Mouse (Mus musculus) intestine, embryonic 14.5 days (tissue): ENCODE results near the gene Cd274. TPM values are rescaled to one million over a fixed set of nuclear protein-coding genes. Genes with fewer than 3 reads are reported as not detected.
A peak's percentile ranks its signal among the peaks of the same experiment; 100 is the strongest.
"Not testable (repeated sequence)": the region's sequence is repeated elsewhere in the genome, so short reads cannot be mapped to it uniquely, and the experiment has no call there.

ENCODE experiments used
- ATAC-seq: fragments of 200-750 bp; cut with Nextera tagmentation; replicated peaks from 2 replicates; pipeline ENCODE4 v1.8.0; 2017; ENCODE audit warnings: low read depth, moderate number of reproducible peaks, moderate TSS enrichment, moderate library complexity; ENCODE audit not compliant: low FRiP score, low TSS enrichment
- DNase-seq: peaks from one replicate; pipeline ENCODE4 v3.0.0-alpha.2; 2018; ENCODE audit warnings: low spot score
- H3K27ac ChIP-seq: fragments of 300-500 bp; sonication (generic); 2 replicates; pipeline ENCODE4 v1.5.1; 2014; ENCODE audit warnings: low read depth, mild to moderate bottlenecking, control low read depth
- H3K27me3 ChIP-seq: fragments of 300-500 bp; sonication (generic); replicated peaks from 2 replicates; pipeline ENCODE4 v1.6.1; 2014; ENCODE audit warnings: low read length, control low read depth; ENCODE audit not compliant: control insufficient read depth, insufficient read depth
- H3K36me3 ChIP-seq: fragments of 300-500 bp; sonication (generic); 2 replicates; pipeline ENCODE4 v1.6.1; 2014; ENCODE audit warnings: low read length, control low read depth; ENCODE audit not compliant: control insufficient read depth, insufficient read depth
- H3K4me1 ChIP-seq: fragments of 300-500 bp; sonication (generic); replicated peaks from 2 replicates; pipeline ENCODE4 v1.6.1; 2014; ENCODE audit warnings: low read length, control low read depth, mixed read lengths; ENCODE audit not compliant: control insufficient read depth, insufficient read depth
- H3K4me2 ChIP-seq: fragments of 300-500 bp; sonication (generic); 2 replicates; pipeline ENCODE4 v1.6.1; 2014; ENCODE audit warnings: low read length
- H3K4me3 ChIP-seq: fragments of 300-500 bp; sonication (generic); 2 replicates; pipeline ENCODE4 v1.5.1; 2014; ENCODE audit warnings: low read depth, low read length, control low read depth, mixed read lengths
- H3K9ac ChIP-seq: fragments of 300-500 bp; sonication (generic); 2 replicates; pipeline ENCODE4 v1.6.1; 2014; ENCODE audit warnings: mild to moderate bottlenecking, low read length
- H3K9me3 ChIP-seq: fragments of 300-500 bp; sonication (generic); 2 replicates; pipeline ENCODE4 v1.6.1; 2016; ENCODE audit warnings: low read length, control low read depth; ENCODE audit not compliant: control insufficient read depth
- WGBS: fragments of 180-500 bp; shearing (Covaris S2); extraction: QIAGEN DNeasy Blood & Tissue Kit; methylation state at CpG from one replicate; pipeline ENCODE4 v1.1.7; 2014; 5-methylcytosine and 5-hydroxymethylcytosine counted together
- polyA plus RNA-seq: library from polyadenylated mRNA; unstranded; fragments of >200 nt; fragmentation: Nextera tagmentation; extraction: Ambion mirVana; gene quantifications from 2 replicates; pipeline ENCODE4 v1.2.1, GENCODE M21; 2014

The Cd274 gene
- polyA plus RNA-seq, 1 experiment from 2014 or later = 0.47 TPM

- no peaks in the 10 kb centered on the region for H3K9me3 ChIP-seq
- no peaks in the 10 kb centered on the region for H3K27me3 ChIP-seq
- 43% methylated on average over 6 of the region's 6 CpGs for WGBS
- H3K4me2 ChIP-seq = no peak overlapping the region
- peak overlapping the region; percentile 70 for H3K27ac ChIP-seq
- no peaks in the 10 kb centered on the region for H3K36me3 ChIP-seq
- DNase-seq = no peak
- H3K9ac ChIP-seq = no peak overlapping the region
- H3K4me1 ChIP-seq = peaks cover 7% of the 10 kb centered on the region; the same call in 1 of the 2 replicates
- ATAC-seq = peak; percentile 47; the same call in 1 of the 2 replicates
- no peak overlapping the region for H3K4me3 ChIP-seq
Observed at GRCm38 (mm10) chr19:29412476-29413420, 45.5 kb downstream of the Cd274 start.

DNA sequence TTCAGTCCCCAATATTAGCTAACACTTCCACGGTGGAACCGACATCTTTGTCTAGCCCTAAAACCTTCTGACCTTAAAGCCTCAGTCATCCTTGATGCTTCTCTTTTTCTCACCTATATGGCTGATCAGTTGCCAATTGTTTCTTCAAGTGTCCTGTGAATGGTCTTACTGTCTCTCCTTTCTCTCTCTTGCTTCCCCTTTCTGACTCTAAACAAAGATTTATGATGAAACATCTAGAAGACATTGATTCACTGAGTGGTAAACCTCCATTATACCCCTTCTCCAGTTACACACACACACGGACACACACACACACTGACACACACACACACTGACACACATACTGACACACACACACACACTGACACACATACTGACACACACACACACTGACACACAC is 47.3 kb downstream of the Cd274 start:
- no peak overlapping the region for H3K9ac ChIP-seq
- ATAC-seq = no peak
- WGBS = 90% methylated on average over 3 of the region's 3 CpGs

DNA sequence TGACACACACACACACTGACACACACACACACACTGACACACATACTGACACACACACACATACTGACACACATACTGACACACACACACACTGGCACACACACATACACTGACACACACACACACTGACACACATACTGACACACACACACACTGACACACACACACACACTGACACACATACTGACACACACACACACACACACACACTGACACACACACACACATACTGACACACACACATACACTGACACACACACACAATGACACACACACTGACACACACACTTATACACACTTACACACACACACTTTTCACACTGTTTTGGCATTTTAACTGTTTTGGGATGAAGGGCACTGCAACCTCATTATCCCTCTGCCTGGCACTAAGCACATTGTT is 47.7 kb downstream of the Cd274 start:
- not testable (repeated sequence) for H3K27me3 ChIP-seq, H3K4me2 ChIP-seq, H3K36me3 ChIP-seq, H3K9ac ChIP-seq, ATAC-seq, H3K9me3 ChIP-seq, H3K27ac ChIP-seq, DNase-seq, H3K4me3 ChIP-seq
- peaks cover 14% of the 10 kb centered on the region for H3K4me1 ChIP-seq

More for the DNA sequence above, 47.3 kb downstream of the Cd274 start:
- H3K36me3 ChIP-seq = no peaks in the 10 kb centered on the region
- no peak overlapping the region for H3K4me2 ChIP-seq
- H3K9me3 ChIP-seq = no peaks in the 10 kb centered on the region
- peaks cover 14% of the 10 kb centered on the region for H3K4me1 ChIP-seq
- DNase-seq = no peak
- H3K27me3 ChIP-seq = no peaks in the 10 kb centered on the region
- H3K4me3 ChIP-seq = no peak overlapping the region
- no peak overlapping the region for H3K27ac ChIP-seq

DNA sequence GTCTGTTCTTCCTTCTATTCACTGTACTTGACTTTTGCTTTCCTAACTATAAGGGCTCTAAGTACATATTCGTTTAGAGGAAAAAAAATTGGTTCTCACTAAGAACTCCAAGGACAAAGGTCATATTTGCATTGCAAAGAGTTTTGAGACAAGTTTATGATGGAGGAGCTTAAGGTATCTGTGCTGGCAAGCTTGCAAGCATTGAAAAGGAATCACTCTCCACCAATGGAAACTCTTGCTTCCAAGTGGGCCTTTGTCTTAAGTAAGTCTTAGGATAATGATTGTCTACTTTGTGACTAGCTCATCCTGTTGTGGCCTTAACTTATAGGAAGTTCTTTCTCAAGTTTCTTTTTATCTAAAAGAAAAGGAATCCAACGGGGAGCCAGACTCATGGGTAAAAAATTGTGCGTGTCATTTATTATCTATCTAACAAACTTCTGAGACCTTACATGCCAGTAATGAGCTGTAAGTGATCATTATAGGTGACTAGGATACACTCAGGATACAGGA is 49.2 kb downstream of the Cd274 start:
- no peaks in the 10 kb centered on the region for H3K9me3 ChIP-seq
- ATAC-seq = no peak
- no peaks in the 10 kb centered on the region for H3K36me3 ChIP-seq
- H3K4me1 ChIP-seq = peaks cover 14% of the 10 kb centered on the region
- WGBS = 59% methylated on average over 3 of the region's 3 CpGs
- H3K27ac ChIP-seq = no peak overlapping the region
- H3K9ac ChIP-seq = no peak overlapping the region
- no peak for DNase-seq
- H3K4me3 ChIP-seq = no peak overlapping the region
- no peak overlapping the region for H3K4me2 ChIP-seq
- no peaks in the 10 kb centered on the region for H3K27me3 ChIP-seq

DNA sequence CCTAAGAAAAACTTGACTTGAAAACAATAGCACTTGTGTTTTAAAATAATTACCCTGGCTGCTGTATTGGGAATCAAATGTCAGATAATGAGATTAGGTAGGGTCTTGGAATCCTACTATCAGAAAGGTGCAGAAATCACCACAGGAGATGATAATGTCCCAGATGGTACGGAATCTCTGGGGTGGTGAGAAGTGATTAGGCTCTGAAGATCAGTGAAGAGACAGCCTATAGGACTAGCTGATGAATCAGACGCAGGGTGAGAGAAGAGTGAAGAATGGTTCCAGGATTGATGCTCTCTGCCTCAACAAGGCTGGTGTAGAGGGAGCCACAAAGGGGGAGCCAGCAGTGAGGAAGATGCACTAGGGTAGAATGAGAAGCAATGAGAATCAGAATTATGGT is 49.9 kb downstream of the Cd274 start:
- ATAC-seq = no peak
- H3K9me3 ChIP-seq = no peaks in the 10 kb centered on the region
- peaks cover 14% of the 10 kb centered on the region for H3K4me1 ChIP-seq

GRCm38 (mm10) chr19:29417894-29418293 is 50.6 kb downstream of the Cd274 start:
- Histone ChIP-seq H3K4me3 (no peak overlapping the region), H3K4me2 (no peak overlapping the region), H3K36me3 (no peaks in the 10 kb centered on the region), H3K9me3 (no peaks in the 10 kb centered on the region), H3K27me3 (no peaks in the 10 kb centered on the region), H3K9ac (no peak overlapping the region), H3K27ac (no peak overlapping the region), H3K4me1 (peaks cover 13% of the 10 kb centered on the region)
- 64% methylated on average over 2 of the region's 2 CpGs for WGBS
- no peak for DNase-seq
- ATAC-seq = no peak

More for the DNA sequence above, 49.9 kb downstream of the Cd274 start:
- Histone ChIP-seq H3K4me2 (no peak overlapping the region), H3K9ac (no peak overlapping the region), H3K4me3 (no peak overlapping the region), H3K36me3 (no peaks in the 10 kb centered on the region), H3K27me3 (no peaks in the 10 kb centered on the region), H3K27ac (no peak overlapping the region)
- DNase-seq = no peak
- 73% methylated on average over 2 of the region's 2 CpGs for WGBS

GRCm38 (mm10) chr19:29418661-29419115 is 51.4 kb downstream of the Cd274 start:
- H3K36me3 ChIP-seq = no peaks in the 10 kb centered on the region
- no peak for DNase-seq
- H3K4me3 ChIP-seq = no peak overlapping the region
- no peak overlapping the region for H3K9ac ChIP-seq
- WGBS = 32% methylated on average over 9 of the region's 9 CpGs
- no peak for ATAC-seq
- H3K27ac ChIP-seq = no peak overlapping the region
- no peak overlapping the region for H3K4me2 ChIP-seq
- peaks cover 7% of the 10 kb centered on the region; the same call in 1 of the 2 replicates for H3K4me1 ChIP-seq
- no peaks in the 10 kb centered on the region for H3K9me3 ChIP-seq
- no peaks in the 10 kb centered on the region for H3K27me3 ChIP-seq

DNA sequence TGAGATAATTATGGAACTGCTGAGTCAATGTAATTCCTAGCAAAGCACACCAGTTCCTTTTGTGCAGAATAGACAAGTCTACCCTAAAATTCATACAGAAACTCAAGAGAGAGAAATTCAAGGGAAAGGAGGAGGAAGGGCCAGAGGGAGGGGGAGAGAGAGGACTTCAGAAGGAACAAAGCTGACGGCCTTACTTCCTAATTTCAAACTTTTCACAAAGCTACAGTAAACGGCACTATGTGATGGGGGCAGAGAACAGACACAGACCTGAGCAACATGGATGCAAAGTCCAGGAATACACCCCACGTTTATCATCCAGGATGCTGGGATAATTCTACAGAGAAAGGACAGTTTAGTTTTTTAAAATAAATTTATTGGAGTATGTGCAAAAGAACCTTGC is 52.3 kb downstream of the Cd274 start:
- WGBS = 56% methylated on average over 3 of the region's 3 CpGs
- DNase-seq (no peak), ATAC-seq (no peak)
- Histone ChIP-seq H3K36me3 (no peaks in the 10 kb centered on the region), H3K27ac (no peak overlapping the region), H3K4me3 (no peak overlapping the region), H3K4me1 (peaks cover 7% of the 10 kb centered on the region; the same call in 1 of the 2 replicates), H3K4me2 (no peak overlapping the region), H3K9me3 (no peaks in the 10 kb centered on the region), H3K27me3 (no peaks in the 10 kb centered on the region), H3K9ac (no peak overlapping the region)
